Mouse (Mus musculus) heart, adult 18-20 months (tissue): ENCODE results near the gene Ppia. TPM values are rescaled to one million over a fixed set of nuclear protein-coding genes. Genes with fewer than 3 reads are reported as not detected.
"Not testable (repeated sequence)": the region's sequence is repeated elsewhere in the genome, so short reads cannot be mapped to it uniquely, and the experiment has no call there.

Source experiments
- DNase-seq, 2 experiments: peaks; one replicate each; pipeline ENCODE4 v3.0.0; 2021 to 2022; ENCODE audit warnings: mixed read lengths in 1 of 2
- microRNA-seq, 2 experiments: library from miRNA; unstranded; fragments of <30 nt; microRNA quantifications; one replicate each; pipeline ENCODE4 v1.2.0; 2022
- total RNA-seq, 2 experiments: library from RNA; stranded (reverse); gene quantifications; 2 replicates each; pipeline ENCODE4 v1.2.3; 2021

Ppia gene
- total RNA-seq, 2 experiments from 2014 or later = 304 to 366 TPM

DNA sequence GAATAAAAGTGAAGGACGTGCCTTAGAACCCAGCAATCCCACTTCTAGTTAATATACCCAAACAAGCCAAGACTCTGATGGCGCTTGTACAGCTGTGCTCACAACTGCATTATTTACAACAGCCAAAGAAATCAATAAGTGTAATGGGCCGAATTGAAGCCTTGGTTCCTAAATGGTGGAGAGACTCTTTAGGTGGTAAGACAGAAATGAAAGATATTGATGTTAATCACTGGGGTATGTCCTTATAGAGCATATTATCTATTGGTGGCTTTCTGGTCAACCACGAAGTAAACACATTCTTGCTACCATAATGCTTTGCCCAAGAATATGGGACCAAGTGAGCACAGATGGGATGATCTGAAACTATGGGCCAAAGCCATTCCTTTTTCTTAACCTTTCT, 24.9 kb downstream of the Ppia start:
- DNase-seq = no peak

DNA sequence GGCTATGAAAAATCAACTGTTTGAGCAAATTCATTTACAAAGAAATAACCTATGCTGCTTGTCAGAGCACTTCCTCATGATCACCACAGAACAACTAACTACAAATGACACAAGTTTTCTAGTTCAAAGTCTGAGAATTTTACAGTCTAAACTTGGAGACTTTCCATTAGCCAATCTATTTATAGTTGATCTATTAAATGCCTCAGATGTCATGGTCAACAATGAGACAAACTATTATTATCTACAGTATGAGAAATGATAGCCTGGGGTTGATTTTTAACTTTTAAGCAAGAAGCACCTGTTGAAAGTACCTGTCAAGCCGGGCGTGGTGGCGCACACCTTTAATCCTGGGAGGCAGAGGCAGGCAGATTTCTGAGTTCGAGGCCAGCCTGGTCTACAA, 27.3 kb downstream of the Ppia start:
- no peak for DNase-seq

DNA sequence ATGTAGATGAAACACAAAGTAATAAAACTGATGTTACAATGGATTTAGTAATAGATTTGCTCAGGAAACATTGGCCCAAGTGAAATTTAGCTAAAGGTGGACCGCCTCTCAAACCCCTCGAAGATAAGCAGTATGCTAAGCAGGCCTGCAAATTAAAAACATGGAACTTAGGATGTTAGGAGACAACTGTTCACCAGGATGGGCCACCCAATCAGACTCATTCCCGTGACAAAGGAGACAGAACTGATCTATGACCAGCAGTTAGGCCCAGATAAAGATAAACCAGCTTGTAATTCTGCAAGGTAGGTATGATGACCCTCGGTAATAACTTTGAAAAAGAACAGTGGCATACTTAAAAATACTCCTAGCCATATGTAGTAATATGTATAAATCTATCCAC, 27.9 kb downstream of the Ppia start:
- no peak for DNase-seq

DNA sequence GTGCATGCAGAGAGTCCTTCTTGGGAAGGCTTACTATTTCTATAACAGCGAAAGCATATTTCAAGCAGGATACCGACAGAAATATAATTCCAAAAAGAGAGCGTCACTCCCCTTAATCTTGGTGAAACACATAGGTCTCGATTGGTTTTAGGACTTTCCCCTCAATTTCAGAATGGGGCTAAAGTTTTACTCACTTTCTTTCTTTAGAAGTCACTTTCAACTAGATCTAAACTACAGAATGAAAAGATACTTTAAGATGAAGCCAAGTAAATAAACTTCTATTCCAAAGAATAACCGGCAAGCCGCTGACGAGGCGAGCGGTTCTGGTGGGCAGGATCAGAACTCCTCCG, 28.5 kb downstream of the Ppia start:
- no peak for DNase-seq

DNA sequence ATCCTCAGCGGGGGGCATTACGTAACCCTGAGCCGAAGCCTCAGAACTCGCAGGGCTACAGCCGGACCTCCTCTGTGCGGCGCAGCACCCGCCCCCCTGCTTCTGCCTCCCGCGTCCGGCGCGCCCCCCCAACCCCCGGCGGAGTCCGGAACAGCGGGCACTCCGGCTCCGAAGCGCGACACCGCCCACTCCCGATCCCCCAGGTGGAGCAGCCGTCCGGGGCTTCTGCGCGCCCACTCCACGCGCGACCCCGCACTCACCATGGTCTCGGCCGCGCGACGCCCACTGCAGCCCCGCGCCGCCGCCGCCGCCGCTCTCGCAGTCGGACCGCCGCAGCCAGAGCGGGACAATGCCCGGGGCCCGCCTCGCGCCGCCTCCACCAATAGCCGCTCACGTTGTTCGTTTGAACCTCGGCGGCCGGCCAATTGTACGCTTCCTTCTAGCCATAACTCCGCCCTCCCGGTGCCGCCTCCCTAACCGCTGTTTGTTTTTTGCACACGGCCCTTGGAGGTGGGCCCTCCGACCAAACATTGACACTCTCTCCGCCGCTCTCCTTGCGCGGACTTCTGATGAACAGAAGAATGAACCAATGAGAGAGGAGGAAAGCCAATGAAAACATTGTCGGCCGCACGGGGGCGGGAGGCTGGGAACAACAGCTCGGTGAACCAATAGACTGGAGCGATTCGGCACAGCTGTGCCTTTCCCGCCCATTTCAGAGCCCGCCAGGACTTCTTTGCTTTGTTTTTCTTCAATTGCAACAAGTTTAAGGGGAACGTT, 29.0 kb downstream of the Ppia start, which contains the start of gene H2afv:
TSS of gene H2afv (minus strand) at position 367 of the 777 bp plus-strand sequence.
- DNase-seq = peak; percentile 99 to 100

DNA sequence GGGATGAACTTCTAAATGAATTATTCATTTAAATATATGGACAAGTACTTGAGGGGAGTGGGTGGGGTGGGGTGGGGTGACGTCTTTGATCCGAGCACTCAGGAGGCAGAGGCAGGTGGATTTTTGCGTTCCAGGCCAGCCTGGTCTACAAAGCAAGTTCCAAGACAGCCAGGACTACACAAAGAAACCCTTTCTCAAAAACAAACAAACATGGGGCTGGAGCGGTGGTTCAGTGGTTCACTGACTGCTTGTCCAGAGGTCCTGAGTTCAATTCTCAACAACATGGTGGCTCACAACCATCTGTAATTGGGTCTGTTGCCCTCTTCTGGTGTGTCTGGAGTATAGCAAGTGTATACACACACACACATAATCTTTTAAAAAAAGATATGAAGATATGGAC, 30.2 kb downstream of the Ppia start:
- no peak for DNase-seq

DNA sequence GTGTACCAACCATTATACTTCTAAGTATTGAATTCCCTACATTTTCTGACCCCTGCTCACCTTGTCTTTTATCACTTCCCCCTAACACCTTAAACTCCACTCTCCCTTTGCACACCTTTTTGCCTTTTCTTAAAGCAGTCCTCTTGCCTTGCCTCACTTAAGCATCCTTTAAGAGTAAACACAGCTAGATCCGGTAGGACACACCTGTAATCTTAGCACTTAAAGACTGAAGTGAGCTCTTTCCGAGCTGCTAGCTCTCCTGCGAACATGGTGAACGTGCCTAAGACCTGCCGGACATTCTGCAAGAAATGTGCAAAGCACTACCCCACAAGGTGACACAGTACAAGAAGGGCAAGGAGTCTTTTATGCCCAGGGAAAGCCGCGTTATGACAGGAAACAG, 30.7 kb downstream of the Ppia start:
- DNase-seq = no peak

DNA sequence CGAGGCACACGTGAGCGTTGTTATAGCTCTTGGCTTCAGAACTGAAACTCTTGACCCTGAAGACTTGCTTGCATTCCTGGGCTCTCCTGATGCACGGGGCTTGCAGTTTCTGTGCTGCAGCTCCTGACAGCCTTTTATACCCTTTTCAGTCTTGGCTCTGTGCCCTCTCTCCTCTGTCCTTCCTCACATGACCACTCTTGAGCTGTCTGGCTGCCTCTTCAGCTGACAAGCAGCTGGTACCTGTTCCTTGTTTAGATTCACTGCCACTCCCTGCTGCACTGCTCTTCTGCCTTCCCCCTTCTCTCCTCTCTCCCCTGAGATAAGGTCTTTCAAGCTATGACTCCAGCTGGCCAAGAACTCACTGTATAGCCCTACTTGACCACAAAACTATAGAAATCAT, 32.2 kb downstream of the Ppia start:
- DNase-seq = no peak

DNA sequence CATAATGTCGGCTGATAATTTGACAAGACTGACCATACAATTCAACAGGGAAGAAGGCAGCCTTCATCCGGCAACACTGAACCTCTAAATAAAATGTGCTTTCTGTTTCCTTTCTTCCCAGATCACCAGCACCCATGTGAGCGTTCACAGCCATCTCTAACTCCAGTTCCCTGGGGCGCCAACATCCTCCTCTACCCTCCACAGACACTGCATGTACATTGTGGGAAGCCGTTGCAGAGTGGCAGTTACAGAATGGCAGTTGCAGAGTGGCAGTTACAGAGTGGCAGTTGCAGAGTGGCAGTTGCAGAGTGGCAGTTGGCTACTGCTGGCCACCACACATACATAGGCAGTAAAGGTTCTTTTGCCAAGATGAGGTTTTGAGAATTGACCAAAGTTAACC, 32.9 kb downstream of the Ppia start:
- DNase-seq = not testable (repeated sequence)

DNA sequence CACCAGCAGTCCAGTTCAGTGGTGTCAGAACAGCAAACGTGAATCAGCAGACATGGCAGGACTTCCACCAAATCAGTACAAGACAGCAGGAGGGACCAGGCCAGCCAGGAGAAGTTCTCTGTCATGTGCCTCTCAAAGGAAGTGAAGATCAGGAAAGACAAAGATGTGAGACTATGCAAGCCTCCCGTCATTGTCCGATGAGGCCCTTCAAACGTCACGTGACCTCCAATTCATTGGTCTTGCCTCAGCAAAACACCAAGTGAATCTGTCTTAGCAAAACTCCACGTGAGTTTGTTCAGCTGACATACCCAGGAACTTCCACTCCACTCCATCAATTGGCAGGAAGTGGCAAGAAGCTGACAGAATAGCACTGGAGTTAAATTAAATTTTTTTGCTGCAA, 40.8 kb downstream of the Ppia start:
- no peak for DNase-seq

DNA sequence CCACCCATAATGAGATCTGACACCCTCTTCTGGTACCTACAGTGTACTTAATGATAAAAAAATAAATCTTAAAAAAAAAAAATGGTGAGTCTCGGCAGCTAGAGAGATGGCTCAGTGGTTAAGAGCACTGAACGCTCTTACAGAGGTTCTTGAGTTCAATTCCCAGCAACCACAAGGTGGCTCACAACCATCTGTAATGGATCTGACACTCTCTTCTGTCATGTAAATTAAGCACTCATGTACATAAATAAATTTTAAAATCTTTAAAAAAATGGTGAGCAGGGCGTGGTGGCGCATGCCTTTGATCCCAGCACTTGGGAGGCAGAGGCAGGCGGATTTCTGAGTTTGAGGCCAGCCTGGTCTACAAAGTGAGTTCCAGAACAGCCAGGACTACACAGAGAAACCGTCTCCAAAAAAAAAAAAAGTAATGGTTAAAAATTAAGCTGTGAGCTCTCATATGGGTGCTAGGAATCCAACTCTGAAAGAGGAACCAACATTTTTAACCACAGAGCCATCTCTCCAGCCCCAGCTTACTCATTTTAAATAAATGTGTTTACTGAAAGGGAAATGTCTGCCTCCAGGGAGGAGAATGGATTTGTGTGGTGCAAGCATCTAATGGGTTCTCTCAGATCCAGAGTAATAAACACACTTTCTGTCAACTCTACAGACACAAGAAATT, 48.1 kb downstream of the Ppia start:
- no peak for DNase-seq

DNA sequence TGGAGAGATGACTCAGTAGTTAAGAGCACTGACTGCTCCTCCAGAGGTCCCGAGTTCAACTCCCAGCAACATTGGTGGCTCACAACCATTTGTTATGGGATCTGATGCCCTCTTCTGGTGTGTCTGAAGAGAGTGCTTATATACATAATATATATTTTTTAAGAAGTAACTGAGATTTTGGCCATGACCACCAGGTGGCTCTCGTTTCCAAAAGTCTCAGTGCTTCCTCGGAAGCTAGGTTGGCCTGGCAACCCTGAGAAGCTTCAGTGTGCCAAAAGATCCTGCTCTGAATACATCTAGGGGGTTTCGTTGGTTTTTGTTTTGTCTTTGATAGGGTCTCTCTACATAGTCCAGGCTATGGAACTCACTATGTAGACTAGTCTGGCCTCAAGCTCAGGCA, 49.9 kb downstream of the Ppia start:
- peak; percentile 54 to 66 for DNase-seq

DNA sequence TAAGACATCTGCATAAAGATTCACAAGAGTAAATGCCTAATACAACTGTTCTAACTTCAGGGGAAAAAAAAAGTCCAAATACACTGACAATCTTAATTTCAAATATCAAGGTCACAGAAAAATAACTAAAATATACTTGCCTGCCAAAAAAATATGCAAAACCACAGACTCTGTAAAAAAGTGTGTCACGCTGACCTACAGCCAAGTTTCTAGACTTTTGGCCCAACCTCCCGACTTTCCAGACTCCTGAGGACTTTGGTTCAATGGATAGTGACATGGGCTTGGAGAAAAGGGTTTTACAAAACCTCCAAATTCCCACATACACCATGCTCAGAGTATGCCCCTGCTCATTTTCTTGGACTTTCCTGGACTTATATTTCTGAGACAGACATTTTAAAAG, 53.3 kb downstream of the Ppia start:
- no peak for DNase-seq

Small RNA genes within 50 kb of the gene (microRNA-seq; reads per million reads assigned to microRNA genes)
- 0.38 to 1.1 reads per million in 2 experiments for gene Mir7651

Other genes with a start within 250 kb of the Ppia start
- gene A730071L15Rik, start 215.4 kb upstream of the Ppia start, total RNA-seq = not detected
- gene Nudcd3, start 215.0 kb upstream of the Ppia start, total RNA-seq = 10 to 100 TPM; 64.2 to 67.1 TPM
- not detected for gene Npc1l1, start 185.3 kb upstream of the Ppia start, total RNA-seq
- 10 to 100 TPM; 22.1 to 25.0 TPM for gene Ddx56, start 147.7 kb upstream of the Ppia start, total RNA-seq
- 100 to 1,000 TPM in 1 of 2 experiments, 10 to 100 TPM in 1; 98.8 to 112 TPM for gene Tmed4, start 140.6 kb upstream of the Ppia start, total RNA-seq
- 1,000 to 10,000 TPM; 1,837 to 1,914 TPM for gene Ogdh, start 123.8 kb upstream of the Ppia start, total RNA-seq
- gene Zmiz2, start 26.4 kb upstream of the Ppia start, total RNA-seq = 10 to 100 TPM; 33.8 to 37.0 TPM
- 10 to 100 TPM; 71.4 to 86.8 TPM for gene H2afv, start 29.0 kb downstream of the Ppia start, total RNA-seq
- gene Purb, start 60.5 kb downstream of the Ppia start, total RNA-seq = 10 to 100 TPM; 29.5 to 31.0 TPM
- gene Myo1g, start 105.5 kb downstream of the Ppia start, total RNA-seq = 1 to 10 TPM; 1.6 to 2.9 TPM
- gene Ccm2, start 131.4 kb downstream of the Ppia start, total RNA-seq = 10 to 100 TPM; 24.7 to 26.0 TPM
- 1 to 10 TPM in 1 of 2 experiments, under 1 TPM in 1; 0.62 to 1.2 TPM for gene Nacad, start 190.6 kb downstream of the Ppia start, total RNA-seq
- gene Tbrg4, start 210.6 kb downstream of the Ppia start, total RNA-seq = 100 to 1,000 TPM; 103 to 107 TPM
- not detected for gene Wap, start 223.2 kb downstream of the Ppia start, total RNA-seq
- gene Ramp3, start 243.1 kb downstream of the Ppia start, total RNA-seq = 1 to 10 TPM; 7.6 to 7.9 TPM